Mouse (Mus musculus) granulocyte monocyte progenitor cell, adult 5-6 weeks (primary cell): ENCODE measurements around the gene Bnip1. TPM values are rescaled to one million over a fixed set of nuclear protein-coding genes. Genes with fewer than 3 reads are reported as not detected.

Experiments used
- ATAC-seq: replicated peaks from 2 replicates; pipeline ENCODE4 v1.8.0; 2016; ENCODE audit warnings: mild to moderate bottlenecking, moderate TSS enrichment, inconsistent platforms; ENCODE audit not compliant: poor library complexity, severe bottlenecking
- total RNA-seq, 2 experiments: library from RNA; stranded (forward) in 1 of 2; stranded (reverse) in 1 of 2; fragments of 200-712, 200-1000 nt in 1 of 2; fragments of >200 nt in 1 of 2; fragmentation: Nextera tagmentation in 1 of 2; gene quantifications; 2 replicates each; pipeline ENCODE4 v1.2.3; 2014 to 2017

Gene Bnip1
- total RNA-seq, 2 experiments from 2014 or later: 23.5 to 39.2 TPM

DNA sequence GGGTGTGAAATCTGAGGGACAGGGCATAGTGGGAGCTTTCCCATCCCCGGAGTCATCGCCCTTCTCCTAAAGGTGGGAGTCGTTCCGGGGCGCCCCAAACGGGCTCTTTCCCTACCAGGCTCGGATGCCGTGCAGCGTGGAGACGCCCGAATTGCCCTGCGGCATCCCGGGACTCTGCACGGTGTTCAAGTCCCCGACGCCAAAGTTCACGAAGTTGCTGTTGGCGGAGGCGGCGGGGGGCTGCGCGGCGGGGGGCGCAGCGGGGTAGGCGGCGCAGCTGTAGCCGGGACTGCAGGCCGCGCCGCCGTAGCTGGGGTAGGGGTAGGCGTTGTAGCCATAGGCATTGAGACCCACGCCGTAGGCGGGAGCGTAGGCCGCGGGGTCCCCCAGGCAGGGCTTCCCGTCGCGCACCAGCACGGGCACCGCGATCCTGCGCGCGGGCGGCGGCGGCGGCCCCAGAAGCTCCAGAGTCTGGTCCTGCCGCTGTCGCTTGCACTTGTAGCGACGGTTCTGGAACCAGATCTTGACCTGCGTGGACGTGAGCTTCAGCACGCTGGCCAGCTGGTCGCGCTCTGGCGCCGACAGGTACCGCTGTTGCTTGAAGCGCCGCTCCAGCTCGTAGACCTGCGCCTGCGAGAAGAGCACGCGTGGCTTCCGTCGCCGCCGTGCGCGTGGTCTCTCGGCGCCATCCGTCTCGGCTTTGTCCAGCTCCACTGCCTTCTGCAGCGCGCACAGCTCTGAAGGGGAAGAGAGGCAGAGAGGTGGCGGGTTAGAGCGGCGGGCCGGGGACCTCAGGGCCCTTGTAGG is 58.2 kb downstream of the Bnip1 start:
- ATAC-seq: no peak

- no peak for ATAC-seq
Measured at GRCm38 (mm10) chr17:26839718-26840438, 59.0 kb downstream of the Bnip1 start.

DNA sequence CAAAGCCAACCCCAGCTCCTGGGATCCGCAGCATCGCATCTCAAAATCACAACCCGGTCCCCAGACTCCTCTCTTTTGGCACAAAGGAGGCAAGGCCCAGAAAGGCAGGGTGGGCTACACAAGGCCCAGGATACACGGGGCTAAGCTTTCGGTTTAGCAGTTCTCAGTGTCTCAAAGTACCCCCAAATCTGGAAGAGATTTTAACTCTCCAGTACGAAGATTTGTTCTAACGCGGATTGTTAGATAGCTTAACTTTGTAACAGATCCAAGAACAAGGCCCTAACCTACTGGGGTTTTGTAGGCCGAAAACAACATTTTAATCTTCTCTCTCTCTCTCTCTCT is 59.5 kb downstream of the Bnip1 start:
- no peak for ATAC-seq

DNA sequence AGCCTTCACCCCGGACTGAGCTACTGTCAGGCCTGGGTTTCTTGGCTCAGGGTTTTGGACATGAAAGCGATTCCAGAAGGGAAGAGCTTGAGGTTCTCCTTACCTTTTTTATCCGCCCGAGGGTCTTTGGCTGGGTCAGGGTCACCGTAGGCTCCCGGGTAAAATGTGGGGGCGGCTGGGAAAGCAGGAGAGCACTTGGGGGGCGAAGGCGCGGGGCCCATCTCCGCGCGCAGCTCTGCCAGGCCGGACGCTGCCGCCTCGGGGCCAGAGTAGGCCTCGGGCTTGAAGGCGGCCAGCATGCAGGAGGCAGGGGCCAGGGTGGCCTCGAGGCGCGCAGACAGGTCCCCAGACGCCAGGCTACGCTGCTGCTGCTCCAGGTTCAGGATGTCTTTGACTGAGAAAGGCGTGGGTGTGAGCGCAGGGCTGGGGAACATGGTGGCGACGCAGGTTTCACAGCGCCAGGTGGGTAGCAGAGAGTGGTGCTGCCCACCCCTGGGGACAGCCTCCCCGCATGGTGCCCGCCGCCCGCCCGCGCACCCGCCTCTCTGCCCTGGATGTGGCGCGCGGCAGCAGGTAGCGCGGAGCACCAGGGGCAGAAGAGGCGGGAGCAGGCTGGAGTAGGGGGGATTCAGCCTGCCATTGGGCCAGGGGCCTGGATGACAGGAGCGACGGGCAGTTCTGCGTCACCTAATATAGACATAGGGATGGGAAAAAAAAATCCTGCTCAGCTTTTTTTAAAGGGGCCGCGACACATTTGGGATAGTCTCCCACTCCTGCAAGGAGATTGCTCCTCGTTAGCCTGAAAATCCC is 60.3 kb downstream of the Bnip1 start:
- ATAC-seq: no peak

- no peak for ATAC-seq
Measured at GRCm38 (mm10) chr17:26841981-26842380, 61.1 kb downstream of the Bnip1 start.

Other genes with a start within 250 kb of the Bnip1 start
- 88.4 and 89.5 TPM in 2 replicates for gene Ergic1, start 219.6 kb upstream of the Bnip1 start, total RNA-seq (2014; fragmentation: Nextera tagmentation)
- gene Ergic1, start 219.6 kb upstream of the Bnip1 start, total RNA-seq (2017): 51.5 and 52.4 TPM in 2 replicates
- 20.4 and 21.3 TPM in 2 replicates for gene Dusp1, start 218.9 kb upstream of the Bnip1 start, total RNA-seq (2014; fragmentation: Nextera tagmentation)
- 34.3 and 43.2 TPM in 2 replicates for gene Dusp1, start 218.9 kb upstream of the Bnip1 start, total RNA-seq (2017)
- 197 and 242 TPM in 2 replicates for gene Atp6v0e, start 117.8 kb upstream of the Bnip1 start, total RNA-seq (2014; fragmentation: Nextera tagmentation)
- gene Atp6v0e, start 117.8 kb upstream of the Bnip1 start, total RNA-seq (2017): 317 and 374 TPM in 2 replicates
- 18.8 and 30.0 TPM in 2 replicates for gene Crebrf, start 65.4 kb upstream of the Bnip1 start, total RNA-seq (2014; fragmentation: Nextera tagmentation)
- gene Crebrf, start 65.4 kb upstream of the Bnip1 start, total RNA-seq (2017): 16.8 and 17.0 TPM in 2 replicates
- not detected in 2 replicates for gene Nkx2-5, start 63.9 kb downstream of the Bnip1 start, total RNA-seq (2014; fragmentation: Nextera tagmentation)
- not detected in 2 replicates for gene Nkx2-5, start 63.9 kb downstream of the Bnip1 start, total RNA-seq (2017)
- 6.0 and 6.2 TPM in 2 replicates for gene Kifc5b, start 136.0 kb downstream of the Bnip1 start, total RNA-seq (2014; fragmentation: Nextera tagmentation)
- 8.7 and 12.6 TPM in 2 replicates for gene Kifc5b, start 136.0 kb downstream of the Bnip1 start, total RNA-seq (2017)
- gene Phf1, start 152.0 kb downstream of the Bnip1 start, total RNA-seq (2014; fragmentation: Nextera tagmentation): 3.4 and 9.3 TPM in 2 replicates
- 1.4 and 2.1 TPM in 2 replicates for gene Phf1, start 152.0 kb downstream of the Bnip1 start, total RNA-seq (2017)
- 226 and 256 TPM in 2 replicates for gene Cuta, start 158.5 kb downstream of the Bnip1 start, total RNA-seq (2014; fragmentation: Nextera tagmentation)
- gene Cuta, start 158.5 kb downstream of the Bnip1 start, total RNA-seq (2017): 47.5 and 60.5 TPM in 2 replicates
- gene Syngap1, start 160.2 kb downstream of the Bnip1 start, total RNA-seq (2014; fragmentation: Nextera tagmentation): 7.2 and 10.1 TPM in 2 replicates
- gene Syngap1, start 160.2 kb downstream of the Bnip1 start, total RNA-seq (2017): 0.31 and 0.69 TPM in 2 replicates
- 9.4 and 14.4 TPM in 2 replicates for gene Zbtb9, start 192.1 kb downstream of the Bnip1 start, total RNA-seq (2014; fragmentation: Nextera tagmentation)
- gene Zbtb9, start 192.1 kb downstream of the Bnip1 start, total RNA-seq (2017): 14.3 and 17.7 TPM in 2 replicates
- 137 and 143 TPM in 2 replicates for gene Bak1, start 247.9 kb downstream of the Bnip1 start, total RNA-seq (2014; fragmentation: Nextera tagmentation)
- gene Bak1, start 247.9 kb downstream of the Bnip1 start, total RNA-seq (2017): 55.9 and 59.2 TPM in 2 replicates